Mouse (Mus musculus): ENCODE measurements around the gene Dhx16. TPM values are rescaled to one million over a fixed set of nuclear protein-coding genes. Genes with fewer than 3 reads are reported as not detected.

Dhx16 gene
- polyA plus RNA-seq, 1 experiment = 64.3 TPM

GRCm38 (mm10) chr17:35939941-35940340 lies 60.3 kb downstream of the Dhx16 start:
- Histone ChIP-seq H3K4me3 (ENCODE audit: low read depth, low read length) (no peak overlapping the region), H3K4me1 (ENCODE audit: control insufficient read depth, insufficient read depth, insufficient read length, low read length) (no peaks in the 10 kb centered on the region), H3K27ac (ENCODE audit: insufficient read depth, low read depth, low read length) (no peak overlapping the region), H3K27me3 (ENCODE audit: control insufficient read depth, insufficient read depth, low read length) (no peaks in the 10 kb centered on the region), H3K36me3 (ENCODE audit: control insufficient read depth, insufficient read depth, low read length) (no peaks in the 10 kb centered on the region)
- no peak for TF ChIP-seq POLR2A (IDR thresholded peaks at IDR 0.05; ENCODE audit: low read depth, low read length)
- no peak for TF ChIP-seq CTCF (IDR thresholded peaks at IDR 0.05; ENCODE audit: extremely low read depth, insufficient read length, insufficient replicate concordance, low read depth, low read length)
- 74% methylated on average over 1 of the region's 1 CpGs for WGBS

Other genes starting within 250 kb of the Dhx16 start
- 0.23 and 85.7 TPM in 2 replicates for gene Mucl3, start 236.1 kb upstream of the Dhx16 start, polyA plus RNA-seq (2012; rRNA removed)
- gene Vars2, start 212.2 kb upstream of the Dhx16 start, polyA plus RNA-seq (2012; rRNA removed) = 18.2 and 26.5 TPM in 2 replicates
- gene Gtf2h4, start 206.1 kb upstream of the Dhx16 start, polyA plus RNA-seq (2012; rRNA removed) = 11.0 and 17.2 TPM in 2 replicates
- gene Ddr1, start 175.2 kb upstream of the Dhx16 start, polyA plus RNA-seq (2012; rRNA removed) = 51.9 and 76.9 TPM in 2 replicates
- gene Ier3, start 58.1 kb upstream of the Dhx16 start, polyA plus RNA-seq (2012; rRNA removed) = 6.1 and 8.6 TPM in 2 replicates
- 33.4 and 53.2 TPM in 2 replicates for gene Flot1, start 56.6 kb upstream of the Dhx16 start, polyA plus RNA-seq (2012; rRNA removed)
- 82.8 and 157 TPM in 2 replicates for gene Tubb5, start 41.5 kb upstream of the Dhx16 start, polyA plus RNA-seq (2012; rRNA removed)
- gene Mdc1, start 38.3 kb upstream of the Dhx16 start, polyA plus RNA-seq (2012; rRNA removed) = 1.7 and 3.2 TPM in 2 replicates
- 9.3 and 15.9 TPM in 2 replicates for gene Nrm, start 18.5 kb upstream of the Dhx16 start, polyA plus RNA-seq (2012; rRNA removed)
- 16.5 and 22.0 TPM in 2 replicates for gene Ppp1r18, start 14.2 kb upstream of the Dhx16 start, polyA plus RNA-seq (2012; rRNA removed)
- 82.8 and 142 TPM in 2 replicates for gene 2310061I04Rik, start 17.6 kb downstream of the Dhx16 start, polyA plus RNA-seq (2012; rRNA removed)
- 24.7 and 56.1 TPM in 2 replicates for gene Atat1, start 30.3 kb downstream of the Dhx16 start, polyA plus RNA-seq (2012; rRNA removed)
- 49.0 and 63.4 TPM in 2 replicates for gene Mrps18b, start 36.6 kb downstream of the Dhx16 start, polyA plus RNA-seq (2012; rRNA removed)
- gene Ppp1r10, start 36.6 kb downstream of the Dhx16 start, polyA plus RNA-seq (2012; rRNA removed) = 15.1 and 33.3 TPM in 2 replicates
- gene Abcf1, start 89.9 kb downstream of the Dhx16 start, polyA plus RNA-seq (2012; rRNA removed) = 52.7 and 84.9 TPM in 2 replicates
- gene Gnl1, start 100.0 kb downstream of the Dhx16 start, polyA plus RNA-seq (2012; rRNA removed) = 13.1 and 24.7 TPM in 2 replicates
- gene Prr3, start 100.4 kb downstream of the Dhx16 start, polyA plus RNA-seq (2012; rRNA removed) = 5.5 and 7.8 TPM in 2 replicates
- 0.98 and 5.4 TPM in 2 replicates for gene H2-T24, start 140.7 kb downstream of the Dhx16 start, polyA plus RNA-seq (2012; rRNA removed)
- 268 and 784 TPM in 2 replicates for gene H2-T23, start 153.0 kb downstream of the Dhx16 start, polyA plus RNA-seq (2012; rRNA removed)
- 32.0 and 60.5 TPM in 2 replicates for gene H2-T22, start 162.9 kb downstream of the Dhx16 start, polyA plus RNA-seq (2012; rRNA removed)
- gene Gm6034, start 163.1 kb downstream of the Dhx16 start, polyA plus RNA-seq (2012; rRNA removed) = not detected in 2 replicates
- 70.6 and 179 TPM in 2 replicates for gene Gm11127, start 178.6 kb downstream of the Dhx16 start, polyA plus RNA-seq (2012; rRNA removed)
- 0.22 and 0.27 TPM in 2 replicates for gene Gm19684, start 241.9 kb downstream of the Dhx16 start, polyA plus RNA-seq (2012; rRNA removed)
- 12.5 and 88.2 TPM in 2 replicates for gene Gm7030, start 249.6 kb downstream of the Dhx16 start, polyA plus RNA-seq (2012; rRNA removed)

All from small intestine, adult 2 months (tissue).